Mouse (Mus musculus) adrenal gland, adult (tissue): ENCODE results near the gene Rpf1.

ENCODE experiments used
- DNase-seq, 2 experiments: peaks; one replicate each; pipeline ENCODE4 v3.0.0; 2022 to 2023; ENCODE audit warnings: low spot score in 1 of 2; ENCODE audit not compliant: inconsistent age in 2 of 2

The Rpf1 gene

DNA sequence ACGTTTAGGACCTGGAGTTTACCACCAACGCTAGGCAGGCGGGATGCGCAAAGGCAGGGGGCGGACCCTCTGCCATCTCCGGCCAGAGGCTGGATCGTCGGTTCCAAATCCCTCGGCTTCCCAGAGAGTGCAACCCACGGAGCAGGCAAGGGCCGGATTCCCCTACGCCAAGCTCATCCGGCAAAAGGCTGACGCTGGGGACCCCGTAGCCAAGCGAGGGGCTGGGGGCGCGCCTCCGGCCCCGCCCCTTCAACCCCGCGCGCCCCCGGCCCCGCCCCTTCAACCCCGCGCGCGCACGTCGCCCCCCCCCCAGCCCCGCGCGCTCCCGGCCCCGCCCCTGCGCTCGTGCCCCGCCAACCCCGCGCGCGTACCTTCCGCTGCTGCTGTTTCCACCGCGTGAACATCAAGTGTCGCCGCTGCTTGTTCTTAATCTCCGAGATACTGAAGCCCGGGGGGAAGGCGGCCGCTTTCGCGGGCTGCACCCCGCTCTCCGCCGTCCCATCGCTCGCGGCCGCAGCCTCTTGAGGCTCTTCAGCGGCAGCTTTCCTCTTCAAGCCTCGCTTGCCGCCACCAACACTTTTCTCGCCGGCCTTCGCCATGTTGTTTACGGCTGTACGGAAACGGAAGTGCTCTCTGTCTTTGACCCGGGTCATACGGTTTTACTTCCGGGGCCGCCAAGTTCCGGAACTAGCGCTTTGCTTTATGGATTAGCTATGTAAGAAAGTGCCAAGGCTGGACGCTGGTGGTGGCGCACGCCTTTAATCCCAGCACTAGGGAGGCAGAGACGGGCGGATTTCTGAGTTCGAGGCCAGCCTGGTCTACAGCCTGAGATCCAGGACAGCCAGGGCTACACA is at the start of gene Rpf1:
Gene Rpf1 (minus strand): TSS at position 632 of the 854 bp plus-strand sequence.
- DNase-seq = peak; percentile 93 to 98

DNA sequence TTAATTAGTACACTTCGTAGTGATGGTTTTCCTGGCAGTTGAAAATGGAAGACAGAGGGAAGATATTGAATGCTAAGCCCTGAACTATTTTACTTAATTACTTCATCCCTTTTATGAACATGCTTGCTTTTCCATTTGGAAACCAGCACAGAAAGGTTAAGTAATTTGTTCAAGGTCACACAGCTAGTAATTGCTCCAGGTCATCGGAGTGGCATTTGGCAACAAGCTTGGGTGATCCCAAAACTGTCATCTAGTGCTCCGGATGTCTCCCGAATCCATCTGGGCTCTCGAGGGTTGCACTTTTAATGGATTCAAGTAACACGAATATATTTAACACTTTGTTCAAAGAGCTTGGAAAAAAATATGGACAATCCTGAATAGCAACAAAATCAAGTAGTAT is 49.7 kb upstream of the Rpf1 start:
- peak in 1 of 2 experiments; percentile 56 for DNase-seq

DNA sequence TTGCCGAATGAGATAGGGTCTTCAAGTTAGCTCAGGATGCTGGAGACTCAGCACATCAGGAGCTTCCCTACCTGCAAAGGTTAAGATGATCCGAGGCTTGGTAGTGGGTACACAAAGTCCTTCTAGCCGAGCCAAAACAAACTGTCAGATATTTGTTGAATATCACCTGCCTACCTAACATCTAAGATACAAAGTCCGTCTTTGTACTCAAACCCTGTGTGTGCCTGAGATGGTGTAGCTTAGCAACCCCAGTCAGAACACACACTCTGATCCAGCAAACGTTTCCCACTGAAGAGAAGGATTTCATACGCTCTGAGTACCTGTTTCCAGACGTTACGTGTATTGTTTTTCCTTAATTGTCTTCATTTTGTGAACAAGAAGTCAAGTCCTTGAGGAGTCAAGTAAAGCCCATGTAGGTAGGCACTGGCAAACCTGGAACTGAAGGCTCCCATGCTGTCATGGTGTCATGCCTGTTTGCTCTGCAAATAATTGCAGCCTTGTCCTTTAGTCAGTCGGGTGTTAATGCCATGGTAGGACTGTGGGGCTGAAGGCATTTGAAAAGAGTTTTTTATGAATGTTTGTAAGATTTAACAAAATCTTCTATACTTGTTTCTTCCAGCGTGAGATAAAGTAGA is 49.0 kb upstream of the Rpf1 start, which contains the start of gene Uox:
Gene Uox (plus strand): TSS at position 279 of the 635 bp plus-strand sequence.
- DNase-seq = no peak

DNA sequence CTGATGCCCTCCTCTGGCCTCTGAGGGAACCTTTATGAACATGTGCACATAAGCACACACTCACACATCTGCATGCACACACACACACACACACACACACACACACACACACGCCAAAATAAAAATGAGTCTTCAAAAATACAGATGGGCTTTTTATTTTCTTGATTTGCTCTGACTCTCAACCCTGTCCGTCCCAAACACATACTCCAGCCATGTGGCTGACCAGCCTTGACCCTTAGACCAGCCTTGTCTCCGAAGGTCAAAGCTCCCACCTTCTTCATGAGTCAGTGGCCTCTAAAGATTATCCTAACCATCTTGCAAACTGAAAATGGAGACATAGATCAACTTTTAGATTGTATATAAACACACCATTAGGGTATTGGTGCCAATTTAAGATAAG is 48.4 kb upstream of the Rpf1 start:
- DNase-seq = peak; percentile 23 to 53

DNA sequence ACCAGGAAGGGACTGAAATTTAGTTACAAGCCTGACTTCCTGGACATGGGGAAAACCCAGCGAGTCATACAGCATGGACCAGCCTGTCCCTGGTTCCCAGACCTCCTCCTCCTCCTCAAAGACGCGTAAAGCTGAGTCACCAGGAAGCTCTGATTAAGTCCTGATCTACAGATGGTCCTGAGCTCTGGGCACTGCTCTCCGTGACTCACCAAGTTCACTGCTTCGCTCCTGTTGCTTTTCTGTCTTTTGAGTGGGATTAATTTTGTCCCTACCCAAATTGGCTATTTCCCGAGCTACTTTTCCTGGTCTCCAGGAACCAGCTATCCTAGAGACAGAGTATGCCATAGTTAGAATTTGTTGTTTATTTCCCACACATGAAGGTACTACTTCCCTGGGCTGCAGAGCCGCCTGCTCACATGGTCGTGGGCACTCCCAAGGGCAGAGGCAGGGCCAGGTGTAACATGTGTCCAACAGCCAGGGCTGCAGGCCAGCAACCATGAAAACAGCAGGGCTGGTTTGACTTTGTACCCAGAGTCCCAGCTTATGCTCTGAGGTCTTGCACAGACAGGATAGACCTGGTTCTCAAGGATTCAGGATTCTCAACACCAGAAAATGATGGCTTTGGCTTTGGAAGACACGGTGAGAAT is 46.8 kb upstream of the Rpf1 start:
- peak; percentile 85 to 86 for DNase-seq

DNA sequence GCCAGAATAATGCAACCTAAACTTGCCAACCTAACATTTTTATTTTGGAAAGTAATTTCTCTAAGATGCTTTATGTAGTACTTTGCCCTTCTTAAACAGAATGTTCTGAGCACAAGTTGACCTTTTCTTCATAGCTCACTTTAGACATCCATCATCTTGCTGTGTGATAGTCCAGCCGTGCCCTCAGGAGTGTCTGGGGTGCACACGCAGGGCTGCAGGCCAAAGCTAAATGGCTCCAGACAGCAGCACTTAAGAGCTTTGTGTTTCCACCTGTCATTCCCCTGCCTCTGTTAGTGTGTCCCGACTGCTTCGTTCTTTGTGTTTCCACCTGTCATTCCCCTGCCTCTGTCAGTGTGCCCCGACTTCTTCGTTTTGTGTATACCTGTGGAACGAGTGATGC is 46.1 kb upstream of the Rpf1 start:
- peak in 1 of 2 experiments; percentile 74 for DNase-seq

DNA sequence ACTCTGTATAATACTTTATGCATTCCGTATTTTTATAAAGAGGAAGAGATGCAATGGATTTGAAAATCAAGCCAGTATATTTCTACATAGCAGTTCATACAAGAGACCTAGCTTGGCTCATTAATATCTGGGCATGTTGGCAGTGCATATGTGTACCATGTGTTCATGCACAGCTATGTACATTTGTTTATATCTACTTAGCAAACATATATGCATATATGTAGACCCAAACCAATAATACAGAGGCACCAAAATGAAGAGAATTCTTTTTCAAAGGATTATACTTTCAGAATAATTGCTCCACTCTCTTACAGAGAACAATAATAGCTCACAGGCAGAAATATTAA is 43.8 kb upstream of the Rpf1 start:
- no peak for DNase-seq

DNA sequence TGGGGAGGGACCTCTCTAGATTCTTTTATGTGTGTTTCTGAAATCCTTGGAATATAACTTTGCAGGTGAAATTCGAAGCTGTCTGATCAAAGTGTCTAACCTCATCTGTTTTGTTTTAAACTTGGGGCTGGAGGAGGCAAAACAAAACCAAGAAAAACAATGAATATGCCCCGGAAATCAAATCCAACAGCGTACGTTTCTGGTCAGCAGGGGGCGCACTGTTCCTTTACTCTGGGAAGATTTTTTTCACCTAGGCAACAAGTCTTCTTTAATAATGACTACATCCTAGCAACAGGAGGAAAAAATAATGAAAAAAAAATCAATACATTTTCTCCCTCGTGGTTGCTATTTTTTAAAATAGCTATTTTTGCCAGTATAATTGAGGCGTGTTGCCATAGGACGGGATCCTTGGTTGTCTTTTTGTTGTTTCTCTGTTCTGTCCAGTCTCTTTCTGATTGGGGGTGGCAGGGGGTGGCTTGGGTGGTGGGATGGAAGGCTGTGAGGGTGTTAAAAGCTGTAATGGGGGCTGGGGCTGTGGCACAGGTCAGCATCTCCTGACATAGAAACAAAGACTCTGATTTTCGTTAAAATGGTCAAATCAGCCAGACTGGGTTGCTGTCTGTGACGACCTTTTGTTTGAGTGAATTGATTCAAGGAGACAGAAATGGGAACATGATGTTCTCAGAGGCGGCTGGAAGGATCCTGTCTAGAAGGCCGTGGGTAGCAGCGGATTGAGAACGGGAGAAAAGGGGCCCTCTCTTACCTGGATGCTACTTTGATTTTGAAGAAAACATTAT is 43.2 kb upstream of the Rpf1 start:
- DNase-seq = peak; percentile 77 to 94

DNA sequence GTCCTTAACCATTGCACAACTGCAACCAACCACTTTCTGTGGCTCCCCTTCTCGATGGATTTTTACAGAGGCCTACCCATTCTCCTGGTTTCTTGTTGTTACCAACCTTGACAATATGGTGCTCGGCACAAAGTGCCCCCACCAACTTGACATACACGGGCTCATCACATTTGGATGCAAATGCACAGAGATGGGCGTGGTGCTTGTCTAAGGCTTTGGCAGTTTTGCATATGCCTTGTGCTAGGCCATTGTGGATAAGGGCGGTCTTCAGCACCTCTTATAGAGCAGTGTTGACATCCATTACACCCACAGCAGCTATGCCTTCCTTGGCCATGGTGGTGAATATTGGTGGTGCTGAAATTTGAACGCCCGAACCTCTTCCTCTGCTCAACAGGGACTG is 41.7 kb upstream of the Rpf1 start:
- no peak for DNase-seq

DNA sequence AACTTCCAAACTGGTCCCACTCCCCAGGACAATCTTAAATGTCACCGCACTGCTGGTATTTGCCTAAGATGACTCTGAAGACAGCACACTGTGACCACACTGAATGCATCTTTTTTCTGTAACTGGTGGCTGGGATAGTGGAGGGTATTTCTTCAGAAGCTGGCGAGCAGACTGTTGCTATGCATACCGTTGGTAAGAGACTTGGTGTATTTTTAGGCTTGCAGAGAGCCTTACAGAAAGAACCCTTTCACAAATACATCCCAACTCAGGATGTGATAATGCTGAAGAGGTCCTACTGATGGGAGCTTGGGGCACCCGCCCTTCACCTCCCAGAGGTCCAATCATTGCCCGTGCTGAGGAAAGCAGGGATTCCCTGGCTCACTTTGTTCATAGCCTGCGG is 36.3 kb upstream of the Rpf1 start:
- DNase-seq = no peak

DNA sequence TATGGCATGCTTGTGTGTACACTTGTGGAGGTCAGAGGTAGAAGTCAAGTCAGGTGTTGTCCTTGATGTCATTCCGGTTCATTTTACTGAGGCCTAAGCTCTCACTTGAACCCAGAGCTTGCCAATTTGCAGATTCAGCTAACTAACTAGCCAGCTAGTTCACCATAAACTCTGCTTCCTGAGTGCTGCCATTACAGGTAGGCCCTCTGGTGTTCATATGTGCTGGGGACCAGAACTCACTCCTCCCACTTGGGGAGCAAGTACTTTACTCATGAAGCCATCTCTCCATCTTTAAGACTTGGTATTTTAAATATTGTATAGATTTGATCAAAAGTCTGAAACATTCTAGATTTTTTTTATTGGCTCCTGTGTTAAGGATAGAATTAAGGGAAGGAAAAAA is 35.3 kb upstream of the Rpf1 start:
- DNase-seq = no peak

DNA sequence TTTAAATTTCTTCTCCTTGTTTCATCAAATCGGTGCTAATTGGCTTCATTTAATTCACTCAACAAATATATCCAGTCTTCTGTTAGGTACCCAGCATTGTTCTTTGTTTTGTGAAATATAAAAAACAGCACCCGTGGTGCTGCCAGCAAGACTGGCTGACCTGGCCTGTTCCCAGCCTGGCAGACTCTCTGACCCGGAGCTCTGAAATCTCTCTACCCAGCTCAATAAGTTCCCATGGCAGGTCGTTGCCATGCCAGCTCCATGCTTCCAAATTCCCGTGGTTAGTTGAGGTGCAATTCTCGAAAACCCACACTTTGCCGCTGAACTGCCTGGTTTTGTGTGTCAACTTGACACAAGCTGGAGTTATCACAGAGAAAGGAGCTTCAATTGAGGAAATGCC is 33.6 kb upstream of the Rpf1 start:
- no peak for DNase-seq

DNA sequence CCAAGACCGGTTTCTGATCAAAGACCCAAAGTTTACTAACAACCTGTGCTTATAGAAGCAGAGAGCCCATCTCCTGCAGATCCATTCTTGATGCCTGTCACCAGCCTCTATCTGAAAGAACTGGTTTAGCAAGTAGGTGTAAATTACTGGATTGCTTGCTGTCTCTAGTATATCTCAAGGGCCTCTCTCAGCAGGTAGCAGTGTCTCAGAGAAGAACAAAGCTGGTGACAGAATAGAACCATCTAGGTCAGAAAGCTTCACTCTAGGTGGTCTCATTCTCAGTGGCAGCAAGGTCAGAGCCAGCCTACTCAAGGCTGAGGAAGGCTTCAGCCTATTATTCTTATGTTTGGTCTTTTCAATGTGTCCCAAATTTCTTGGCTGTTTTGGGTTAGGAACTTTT is 22.4 kb upstream of the Rpf1 start:
- DNase-seq = no peak

DNA sequence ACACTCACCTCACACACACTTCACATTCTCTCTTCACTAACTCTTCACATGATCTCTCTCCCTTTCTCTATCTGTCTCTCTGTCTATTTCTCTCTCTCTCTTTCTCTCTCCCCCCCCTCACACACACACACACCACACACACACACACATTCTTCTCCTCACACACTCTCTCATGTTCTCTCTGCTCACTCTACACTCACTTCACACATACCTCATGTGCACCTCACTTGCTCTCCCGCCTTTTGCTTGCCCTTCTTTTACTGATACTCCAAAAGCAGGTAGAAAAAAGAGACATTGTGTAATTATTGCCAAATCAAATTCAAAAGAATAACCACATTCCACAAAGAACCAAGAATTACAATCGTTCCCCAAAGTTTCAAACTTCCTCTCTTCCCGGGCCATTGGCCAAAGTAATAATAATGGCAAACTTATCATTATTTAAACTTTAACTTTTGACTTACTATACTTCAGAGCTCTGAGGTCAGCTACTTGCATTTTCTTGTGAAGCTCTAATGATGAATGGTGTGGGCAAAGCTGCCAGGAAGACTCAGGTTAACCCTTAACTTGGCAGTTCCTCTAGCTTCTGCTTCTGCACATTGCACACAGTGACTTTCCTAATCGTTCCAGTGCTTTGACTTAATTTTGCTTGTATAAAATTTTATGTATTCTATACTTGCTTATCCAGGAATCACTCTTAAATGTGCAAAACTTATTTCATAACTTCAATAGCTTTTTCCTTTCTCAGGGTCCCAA is 19.5 kb upstream of the Rpf1 start:
- DNase-seq = no peak

DNA sequence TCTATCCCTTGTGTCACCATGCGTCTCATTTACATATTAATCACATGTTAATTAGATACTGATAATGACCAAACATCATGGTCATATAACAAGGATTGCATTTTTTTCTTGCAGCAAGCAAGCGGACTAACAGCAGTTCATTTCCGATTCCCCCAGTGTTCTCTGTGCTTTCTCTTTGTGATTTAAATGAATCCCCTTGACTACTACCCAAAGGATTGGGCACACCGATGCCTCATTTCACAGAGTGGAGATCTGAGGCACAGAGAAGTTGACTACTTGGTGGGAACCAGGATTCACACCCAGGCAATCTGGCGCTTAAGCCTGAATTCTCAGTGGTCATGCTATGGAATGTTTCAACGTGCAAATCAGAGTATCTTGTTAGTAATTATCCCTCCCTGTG is 13.8 kb upstream of the Rpf1 start:
- no peak for DNase-seq

DNA sequence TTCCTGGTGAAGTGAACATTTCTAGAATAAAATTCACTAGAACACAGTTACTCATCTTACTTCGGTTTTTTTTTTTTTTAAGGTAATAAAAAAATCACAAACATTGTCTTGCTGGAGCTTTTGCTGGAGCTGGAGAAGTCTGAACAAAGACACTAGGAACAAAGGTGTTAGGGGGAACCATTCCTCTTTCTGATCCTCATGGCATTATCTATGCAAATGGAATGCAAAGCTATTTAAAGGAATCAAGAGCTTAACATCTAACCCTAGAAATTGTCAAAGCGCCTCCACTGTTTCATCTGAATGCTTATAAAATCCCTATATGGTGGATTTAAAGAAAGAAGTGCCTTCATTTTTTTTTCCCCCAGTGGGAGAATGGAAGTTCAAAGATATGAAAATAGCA is 7.1 kb upstream of the Rpf1 start:
- no peak for DNase-seq

DNA sequence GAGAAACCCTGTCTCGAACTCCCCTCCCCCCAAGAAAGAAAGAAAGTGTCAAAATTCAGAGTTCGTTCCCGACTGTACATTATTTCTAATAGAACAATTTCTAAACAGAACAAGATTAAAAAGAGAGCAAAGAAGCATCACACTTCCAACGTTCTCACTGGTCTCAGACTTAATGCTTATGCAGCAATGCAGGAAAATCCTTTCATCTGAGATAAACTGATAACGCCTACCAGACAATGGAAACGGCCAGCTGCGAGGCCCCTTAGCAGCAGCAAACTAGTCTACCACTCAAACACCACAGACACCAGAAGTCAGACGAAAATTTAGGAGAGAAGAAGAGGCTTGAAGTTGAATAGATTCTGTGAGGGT is 407 bp upstream of the Rpf1 start:
- peak in 1 of 2 experiments; percentile 17 for DNase-seq

DNA sequence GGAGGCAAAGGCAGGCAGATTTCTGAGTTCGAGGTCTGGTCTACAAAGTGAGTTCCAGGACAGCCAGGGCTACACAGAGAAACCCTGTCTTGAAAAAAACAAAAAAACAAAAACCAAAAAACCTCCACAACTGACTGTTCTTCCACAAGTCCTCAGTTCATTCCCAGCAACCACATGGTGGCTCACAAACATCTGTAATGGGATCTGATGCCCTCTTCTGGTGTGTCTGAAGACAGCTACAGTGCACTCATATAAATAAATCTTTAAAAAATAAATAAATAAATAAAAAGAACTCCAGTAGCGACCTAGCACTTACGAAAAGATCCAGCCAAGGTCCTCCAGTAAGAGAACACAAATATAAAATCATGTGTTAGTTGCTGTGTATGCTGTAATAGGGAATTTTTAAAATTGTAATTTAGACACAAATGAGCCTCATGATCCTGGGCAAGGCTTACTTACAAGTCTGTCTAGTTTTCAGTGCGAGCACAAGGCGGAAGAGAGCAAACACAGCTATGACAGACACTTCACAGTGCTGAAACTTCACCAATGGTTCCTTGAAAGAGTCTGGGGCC is 917 bp downstream of the Rpf1 start:
- DNase-seq = no peak

DNA sequence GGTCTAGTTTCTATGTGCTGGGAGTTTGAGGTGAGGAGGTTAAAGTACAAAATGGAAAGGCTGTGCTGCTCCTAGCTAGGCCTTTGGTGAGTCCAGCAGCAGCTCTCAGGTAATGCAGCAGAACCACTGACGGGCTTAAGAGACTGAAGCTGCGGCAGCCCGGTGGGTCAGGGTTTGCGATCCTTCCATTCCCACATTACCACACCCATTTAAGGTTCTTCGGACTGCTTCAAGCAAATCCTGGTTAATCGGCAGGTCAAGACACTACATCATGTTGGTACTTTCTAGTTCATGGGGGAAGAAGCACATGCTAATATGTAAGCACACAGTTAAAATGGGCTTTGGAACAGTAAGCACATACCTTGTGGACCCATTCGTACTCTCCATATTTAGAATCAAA is 14.5 kb downstream of the Rpf1 start:
- DNase-seq = no peak

DNA sequence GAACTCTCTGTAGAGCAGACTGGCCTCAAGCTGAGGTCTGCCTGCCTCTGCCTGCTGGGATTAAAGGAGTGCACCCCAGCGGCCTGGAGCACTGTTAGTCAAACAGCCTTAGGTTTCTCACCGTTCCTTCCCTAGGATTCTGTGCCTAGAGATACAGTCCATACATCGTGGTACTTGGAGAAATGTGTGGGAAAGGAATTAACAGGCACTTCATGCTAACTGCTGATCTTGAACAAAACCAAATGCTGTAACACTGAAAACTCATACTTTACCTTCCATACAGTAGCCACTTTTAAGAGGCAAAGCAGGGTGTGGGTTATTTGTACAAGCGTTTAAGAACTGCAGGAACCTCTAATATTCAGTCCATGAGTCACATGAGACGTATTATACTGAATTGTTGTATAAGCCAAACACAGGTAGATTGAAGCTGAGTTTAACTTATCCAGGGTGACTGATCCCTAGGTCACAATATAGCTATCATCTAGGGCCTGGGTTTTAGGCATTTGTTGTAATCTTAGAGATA is 19.6 kb downstream of the Rpf1 start:
- no peak for DNase-seq
